Mouse (Mus musculus): Measurements from ENCODE around the gene Hypk.

Hypk gene

DNA sequence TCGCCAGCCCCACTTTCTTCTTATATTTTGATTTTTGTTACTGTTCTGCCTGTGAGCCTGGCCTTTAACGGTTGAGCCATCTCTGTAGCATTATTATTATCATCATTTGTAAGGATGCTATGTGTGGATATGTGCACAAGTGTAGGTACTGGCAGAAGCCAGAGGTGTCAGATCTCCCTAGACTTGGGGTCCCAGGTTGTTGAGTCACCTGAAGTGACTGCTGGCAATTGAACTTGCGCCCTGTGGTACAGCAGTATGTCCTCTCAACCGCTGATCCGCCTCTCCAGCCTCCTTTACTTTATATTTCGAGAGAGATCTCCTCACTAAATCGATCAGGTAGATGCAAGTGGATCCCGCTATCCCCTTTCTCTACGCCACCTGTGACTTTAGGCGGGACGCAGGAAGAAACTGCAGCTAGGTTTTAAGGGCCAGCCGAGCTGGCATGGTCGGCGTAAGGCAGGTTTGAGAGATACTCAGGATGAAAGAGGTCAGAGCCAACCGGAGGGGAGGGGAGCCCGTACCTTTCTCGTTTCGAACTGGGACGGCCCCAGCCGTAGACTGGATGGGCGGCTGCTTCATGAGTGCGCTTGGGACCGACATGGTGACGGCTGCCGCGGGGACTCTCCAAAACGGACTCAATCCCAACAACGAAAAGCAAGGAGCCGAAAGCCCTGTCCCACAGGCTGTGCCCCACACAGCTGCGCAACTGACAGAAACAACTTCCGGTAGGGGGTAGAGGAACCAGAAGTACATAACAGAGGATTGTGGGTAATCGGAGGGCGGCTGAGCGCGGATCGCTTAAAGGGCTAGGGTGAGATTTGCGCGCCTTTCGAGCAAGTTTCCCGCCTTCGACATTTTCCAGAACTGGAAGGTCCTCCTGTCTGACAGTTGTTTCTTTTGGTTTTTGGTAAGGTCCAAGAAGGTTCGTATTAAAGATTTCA is 53.1 kb downstream of the Hypk start, which contains the start of the genes Mfap1a and Wdr76:
Gene Mfap1a, minus strand, starts transcription at position 724 of the 941 bp plus-strand sequence.
Gene Wdr76, plus strand, starts transcription at position 782 of the 941 bp plus-strand sequence.
- peak; percentile 86 to 87 for DNase-seq (ENCODE audit: low spot score in 2 of 2)

DNA sequence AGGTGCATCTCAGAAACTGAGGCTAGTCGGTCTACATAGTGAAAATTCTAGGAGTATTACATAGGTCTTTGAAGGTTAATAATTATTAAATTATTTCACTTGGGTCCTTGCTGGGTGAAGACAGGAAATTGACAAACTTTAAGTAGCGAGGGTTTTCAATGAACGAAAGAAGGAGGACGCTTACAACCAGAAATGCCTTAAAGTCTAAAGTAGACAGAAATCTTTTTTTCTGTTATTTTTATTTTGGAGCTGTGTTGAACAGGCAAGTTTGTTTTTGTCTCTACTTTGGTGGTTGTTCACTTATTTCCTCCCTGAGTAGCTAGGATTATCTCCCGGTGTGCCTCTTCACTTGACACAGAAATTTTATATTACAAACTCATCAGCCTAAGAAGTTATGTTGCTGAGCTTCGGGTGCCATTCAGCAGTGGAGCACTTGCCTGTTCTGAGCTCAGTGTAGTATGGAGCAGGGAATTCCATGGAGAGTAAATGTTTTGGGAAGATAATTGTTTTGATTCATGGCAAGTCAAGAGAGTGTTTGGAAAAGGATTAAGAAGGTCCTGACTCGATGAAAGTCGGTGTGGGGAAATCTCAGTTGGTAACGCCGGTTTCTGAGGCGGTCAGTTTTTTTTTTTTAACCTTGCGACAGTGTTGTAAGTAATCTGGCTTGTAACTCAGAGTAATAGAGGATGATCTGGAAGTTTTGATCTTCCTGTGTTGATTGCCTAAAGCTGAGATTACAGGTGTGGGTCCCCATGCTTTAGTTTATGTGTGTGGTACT is 54.3 kb downstream of the Hypk start:
- DNase-seq (ENCODE audit: low spot score in 2 of 2), result no peak

GRCm38 (mm10) chr2:121507951-121508330 is 54.9 kb downstream of the Hypk start:
- DNase-seq (ENCODE audit: low spot score in 2 of 2), result no peak
